In the genomic region with DNA sequence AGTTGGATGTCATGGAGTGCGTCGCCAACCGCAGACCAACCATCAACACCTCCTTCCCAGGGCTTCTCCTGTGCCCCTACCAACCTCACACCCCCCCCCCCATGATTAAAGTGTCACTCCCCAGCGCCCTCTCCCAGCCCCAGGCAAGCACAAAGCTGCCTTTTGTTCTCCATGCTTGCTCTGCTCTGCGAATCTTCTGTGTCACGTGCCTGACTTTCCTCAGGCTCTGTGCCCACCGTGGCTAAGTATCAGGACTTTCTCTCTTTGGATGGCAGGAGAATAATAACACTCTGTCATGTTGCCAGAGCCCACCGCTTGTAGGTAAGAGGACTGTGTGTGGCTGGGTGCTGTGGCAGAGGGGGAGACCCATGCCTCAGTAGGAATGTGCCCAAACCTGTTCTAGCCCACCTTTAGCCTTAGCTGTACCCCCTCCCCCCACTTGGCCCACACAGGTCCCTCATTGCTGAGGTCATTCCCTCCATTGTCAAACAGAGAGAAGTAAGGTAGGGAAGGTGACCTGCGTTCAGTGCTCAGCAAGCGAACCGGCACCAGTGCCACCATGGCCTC, we compare ENCODE assay signal across 18 mouse cellular contexts.
A peak's percentile ranks its signal among the peaks of the same experiment; 100 is the strongest.
DNase-seq lines count a peak whose midpoint lies in the region; ATAC-seq and TF ChIP-seq lines count a peak whose summit lies in the region.
"Had no signal": no experiment of that assay in that cellular context is flagged by ENCODE, and none has a peak within 500 bp of the region (broad histone marks: within the 10 kb centered on the region; RNA-seq: fewer than 3 reads in every experiment).

No protein-coding gene starts in this region.

- no peak for DNase-seq in forebrain, postnatal 0 days
- DNase-seq in forebrain, embryonic 11.5 days (ENCODE audit: low spot score) = no peak
- DNase-seq in lung, postnatal 0 days (ENCODE audit: low spot score) = no peak
- no peak for DNase-seq in embryonic facial prominence, embryonic 10.5 days (ENCODE audit: low spot score)
- DNase-seq in midbrain, postnatal 0 days (ENCODE audit: low spot score) = no peak
- DNase-seq in kidney, postnatal 4 days = no peak
- DNase-seq: cerebellum, adult 8-10 months; heart, postnatal 10 days; kidney, adult 18-20 months; kidney, postnatal 25 days; lung, postnatal 36 days; right cerebral cortex, postnatal 4 days; thymus, postnatal 25 days had no signal

- H3K27ac ChIP-seq in forebrain, postnatal 0 days (ENCODE audit: low read depth, low read length) = no peak overlapping the region
- H3K27ac ChIP-seq in forebrain, embryonic 11.5 days (ENCODE audit: low read depth, low read length) = no peak overlapping the region
- peak overlapping the region; percentile 0; the same call in 1 of the 2 replicates for H3K27ac ChIP-seq in lung, embryonic 16.5 days (ENCODE audit: low read length)
- H3K27ac ChIP-seq in lung, postnatal 0 days (ENCODE audit: low read length) = no peak overlapping the region
- peak overlapping the region; percentile 20; the same call in 1 of the 2 replicates for H3K27ac ChIP-seq in embryonic facial prominence, embryonic 10.5 days (replicated peaks)
- H3K27ac ChIP-seq in midbrain, postnatal 0 days (ENCODE audit: low read depth, low read length) = no peak overlapping the region
- H3K27ac ChIP-seq: embryonic facial prominence, embryonic 13.5 days; limb, embryonic 15.5 days; liver, embryonic 15.5 days had no signal

- no peaks in the 10 kb centered on the region for H3K9me3 ChIP-seq in forebrain, postnatal 0 days (ENCODE audit: low read length)
- H3K9me3 ChIP-seq in forebrain, embryonic 11.5 days (ENCODE audit: control insufficient read depth, low read length) = no peaks in the 10 kb centered on the region
- H3K9me3 ChIP-seq in lung, embryonic 16.5 days (ENCODE audit: control insufficient read depth, low read length) = no peaks in the 10 kb centered on the region
- H3K9me3 ChIP-seq in lung, postnatal 0 days (ENCODE audit: low read length) = no peaks in the 10 kb centered on the region
- H3K9me3 ChIP-seq in embryonic facial prominence, embryonic 10.5 days = no peaks in the 10 kb centered on the region
- H3K9me3 ChIP-seq in midbrain, postnatal 0 days (ENCODE audit: low read length) = no peaks in the 10 kb centered on the region
- H3K9me3 ChIP-seq: embryonic facial prominence, embryonic 13.5 days; limb, embryonic 15.5 days; liver, embryonic 15.5 days had no signal

- no peaks in the 10 kb centered on the region for H3K27me3 ChIP-seq in forebrain, postnatal 0 days (ENCODE audit: insufficient read depth, low read length)
- H3K27me3 ChIP-seq in forebrain, embryonic 11.5 days (ENCODE audit: control insufficient read depth, insufficient read depth, low read length) = no peaks in the 10 kb centered on the region
- H3K27me3 ChIP-seq in lung, embryonic 16.5 days (ENCODE audit: control insufficient read depth, insufficient read depth, low read depth, low read length) = no peaks in the 10 kb centered on the region
- no peaks in the 10 kb centered on the region for H3K27me3 ChIP-seq in lung, postnatal 0 days (replicated peaks; ENCODE audit: insufficient read depth, low read length)
- H3K27me3 ChIP-seq in embryonic facial prominence, embryonic 10.5 days (replicated peaks; ENCODE audit: low read depth, poor library complexity, severe bottlenecking) = peaks cover 21% of the 10 kb centered on the region
- no peaks in the 10 kb centered on the region for H3K27me3 ChIP-seq in midbrain, postnatal 0 days (ENCODE audit: insufficient read depth, low read length)

- no peak overlapping the region for H3K9ac ChIP-seq in forebrain, postnatal 0 days
- H3K9ac ChIP-seq in forebrain, embryonic 11.5 days (ENCODE audit: low read length) = no peak overlapping the region
- no peak overlapping the region for H3K9ac ChIP-seq in lung, embryonic 16.5 days (ENCODE audit: low read length)
- no peak overlapping the region for H3K9ac ChIP-seq in lung, postnatal 0 days (replicated peaks; ENCODE audit: low read depth)
- H3K9ac ChIP-seq in midbrain, postnatal 0 days (replicated peaks; ENCODE audit: low read length, poor library complexity, severe bottlenecking) = no peak overlapping the region
- H3K9ac ChIP-seq: embryonic facial prominence, embryonic 13.5 days; limb, embryonic 15.5 days; liver, embryonic 15.5 days had no signal

- no peaks in the 10 kb centered on the region for H3K36me3 ChIP-seq in forebrain, postnatal 0 days (ENCODE audit: insufficient read depth)
- H3K36me3 ChIP-seq in forebrain, embryonic 11.5 days (ENCODE audit: control insufficient read depth, insufficient read depth, low read length) = no peaks in the 10 kb centered on the region
- H3K36me3 ChIP-seq in lung, embryonic 16.5 days (ENCODE audit: control insufficient read depth, insufficient read depth, low read length) = no peaks in the 10 kb centered on the region
- no peaks in the 10 kb centered on the region for H3K36me3 ChIP-seq in lung, postnatal 0 days (ENCODE audit: insufficient read depth, low read length)
- no peaks in the 10 kb centered on the region for H3K36me3 ChIP-seq in embryonic facial prominence, embryonic 10.5 days (replicated peaks)
- H3K36me3 ChIP-seq in midbrain, postnatal 0 days (ENCODE audit: insufficient read depth, low read length) = no peaks in the 10 kb centered on the region
- H3K36me3 ChIP-seq: embryonic facial prominence, embryonic 13.5 days; limb, embryonic 15.5 days; liver, embryonic 15.5 days had no signal

- 40% methylated on average over 11 of the region's 11 CpGs for WGBS in forebrain, postnatal 0 days
- 60% methylated on average over 11 of the region's 11 CpGs for WGBS in forebrain, embryonic 11.5 days
- 45% methylated on average over 11 of the region's 11 CpGs for WGBS in lung, embryonic 16.5 days
- WGBS in lung, postnatal 0 days = 42% methylated on average over 11 of the region's 11 CpGs
- 54% methylated on average over 11 of the region's 11 CpGs for WGBS in embryonic facial prominence, embryonic 10.5 days
- WGBS in midbrain, postnatal 0 days = 50% methylated on average over 11 of the region's 11 CpGs

- no peak for TF ChIP-seq CTCF in forebrain, postnatal 0 days (IDR thresholded peaks at IDR 0.05; ENCODE audit: low read depth)
- TF ChIP-seq CTCF in lung, postnatal 0 days (IDR thresholded peaks at IDR 0.05) = no peak
- no peak for TF ChIP-seq CTCF in midbrain, postnatal 0 days (IDR thresholded peaks at IDR 0.05)

- no peak for TF ChIP-seq EP300 in lung, postnatal 0 days (IDR thresholded peaks at IDR 0.05)

- peaks cover 6% of the 10 kb centered on the region for H3K4me1 ChIP-seq in forebrain, postnatal 0 days (ENCODE audit: insufficient read depth)
- H3K4me1 ChIP-seq in forebrain, embryonic 11.5 days (replicated peaks; ENCODE audit: control insufficient read depth, insufficient read depth, low read length) = peaks cover 11% of the 10 kb centered on the region; the same call in 1 of the 2 replicates
- H3K4me1 ChIP-seq in lung, embryonic 16.5 days (replicated peaks; ENCODE audit: control insufficient read depth, insufficient read depth, low read length) = no peaks in the 10 kb centered on the region
- no peaks in the 10 kb centered on the region for H3K4me1 ChIP-seq in lung, postnatal 0 days (ENCODE audit: insufficient read depth, low read depth, low read length)
- H3K4me1 ChIP-seq in embryonic facial prominence, embryonic 10.5 days = peaks cover 55% of the 10 kb centered on the region
- H3K4me1 ChIP-seq in midbrain, postnatal 0 days (ENCODE audit: insufficient read depth, low read length) = 0 out of 2 replicates have a peak, but pooled peaks cover 4% of the 10 kb centered on the region
- H3K4me1 ChIP-seq: liver, embryonic 15.5 days had no signal

- no peak overlapping the region for H3K4me2 ChIP-seq in forebrain, postnatal 0 days (ENCODE audit: low read depth)
- no peak overlapping the region for H3K4me2 ChIP-seq in forebrain, embryonic 11.5 days (ENCODE audit: low read depth, low read length, severe bottlenecking)
- no peak overlapping the region for H3K4me2 ChIP-seq in lung, embryonic 16.5 days (ENCODE audit: low read depth, low read length)
- H3K4me2 ChIP-seq in lung, postnatal 0 days (replicated peaks; ENCODE audit: low read depth, low read length) = no peak overlapping the region
- no peak overlapping the region for H3K4me2 ChIP-seq in midbrain, postnatal 0 days (ENCODE audit: low read depth, low read length, poor library complexity, severe bottlenecking)
- H3K4me2 ChIP-seq: embryonic facial prominence, embryonic 13.5 days; heart, embryonic 11.5 days; limb, embryonic 15.5 days; liver, embryonic 15.5 days had no signal

- peak; percentile 19; the same call in 1 of the 2 replicates for ATAC-seq in forebrain, postnatal 0 days
- ATAC-seq in forebrain, embryonic 11.5 days (replicated peaks; ENCODE audit: low FRiP score) = no peak
- ATAC-seq in lung, embryonic 16.5 days (ENCODE audit: low read depth) = peak; percentile 79
- ATAC-seq in lung, postnatal 0 days = no peak
- 0 out of 2 replicates have a peak, but pooled peaks have one; percentile 21 for ATAC-seq in midbrain, postnatal 0 days (ENCODE audit: low FRiP score)

- H3K4me3 ChIP-seq in forebrain, postnatal 0 days (ENCODE audit: low read depth, low read length) = no peak overlapping the region
- no peak overlapping the region for H3K4me3 ChIP-seq in forebrain, embryonic 11.5 days (ENCODE audit: low read depth, low read length)
- H3K4me3 ChIP-seq in lung, embryonic 16.5 days (ENCODE audit: low read length) = no peak overlapping the region
- no peak overlapping the region for H3K4me3 ChIP-seq in lung, postnatal 0 days (ENCODE audit: low read depth, low read length)
- H3K4me3 ChIP-seq in embryonic facial prominence, embryonic 10.5 days = no peak overlapping the region
- no peak overlapping the region for H3K4me3 ChIP-seq in midbrain, postnatal 0 days (ENCODE audit: low read depth, low read length)
- H3K4me3 ChIP-seq: embryonic facial prominence, embryonic 13.5 days; limb, embryonic 15.5 days; liver, embryonic 15.5 days had no signal

Comparison
In these comparisons a context has a peak if more than half of its experiments do, and no peak if none do; other contexts are left out.
1. ATAC-seq: peak in forebrain, postnatal 0 days (single experiment), lung, embryonic 16.5 days (single experiment) and midbrain, postnatal 0 days (single experiment); none in forebrain, embryonic 11.5 days (single experiment) and lung, postnatal 0 days (single experiment).
2. H3K27ac ChIP-seq: peak in lung, embryonic 16.5 days (single experiment) and embryonic facial prominence, embryonic 10.5 days (single experiment); none in forebrain, postnatal 0 days (single experiment), forebrain, embryonic 11.5 days (single experiment), lung, postnatal 0 days (single experiment) and midbrain, postnatal 0 days (single experiment).